Mouse (Mus musculus) mouse embryonic stem cell (cell line): ENCODE measurements at regions not wholly inside any gene's neighbourhood (a gene's known extent, or its start where the extent isn't known, plus 50 kb on each side); places are given as distances from the start of the nearest gene placed in this dataset.
"Not testable (repeated sequence)": the region's sequence is repeated elsewhere in the genome, so short reads cannot be mapped to it uniquely, and the experiment has no call there.

ENCODE experiments used
- in situ Hi-C, 2 experiments: fragments of 300-500 bp; cut with MboI; formaldehyde crosslinking; loops; 1 replicate in 1 of 2; 3 replicates in 1 of 2; pipeline ENCODE4 v1.14.3; 2019 to 2020; ENCODE audit warnings: low sequenced_read_pairs in 2 of 2, low pct_unique_long_range_greater_than_20kb in 1 of 2, mixed read lengths in 1 of 2; ENCODE audit not compliant: unreplicated experiment in 1 of 2

- in situ Hi-C loops, result no loop called here
These were observed 567.2 kb upstream of the Sox11 start for GRCm38 (mm10) chr12:27909417-27910100.

- in situ Hi-C loops, result not testable (repeated sequence)
These were observed 554.3 kb upstream of the Sox11 start for GRCm38 (mm10) chr12:27896682-27897081.

GRCm38 (mm10) chr12:27881720-27882119 lies 539.3 kb upstream of the Sox11 start:
- in situ Hi-C loops, result no loop called here

GRCm38 (mm10) chr12:27866421-27866820 lies 524.0 kb upstream of the Sox11 start:
- in situ Hi-C loops, result no loop called here

- in situ Hi-C loops, result no loop called here
These were observed 507.2 kb upstream of the Sox11 start for GRCm38 (mm10) chr12:27849537-27849936.

GRCm38 (mm10) chr12:27849099-27849498 lies 506.7 kb upstream of the Sox11 start:
- in situ Hi-C loops, result no loop called here

GRCm38 (mm10) chr12:27848141-27848540 lies 505.8 kb upstream of the Sox11 start:
- in situ Hi-C loops, result no loop called here

- in situ Hi-C loops, result no loop called here
These were observed 505.0 kb upstream of the Sox11 start for GRCm38 (mm10) chr12:27847397-27847796.

- in situ Hi-C loops, result no loop called here
These were observed 502.6 kb upstream of the Sox11 start for GRCm38 (mm10) chr12:27844958-27845357.

- in situ Hi-C loops, result no loop called here
These were observed 496.6 kb upstream of the Sox11 start for GRCm38 (mm10) chr12:27838955-27839354.

- in situ Hi-C loops, result no loop called here
These were observed 496.0 kb upstream of the Sox11 start for GRCm38 (mm10) chr12:27838384-27838783.

GRCm38 (mm10) chr12:27826208-27826607 lies 483.8 kb upstream of the Sox11 start:
- in situ Hi-C loops, result no loop called here

- in situ Hi-C loops, result no loop called here
These were observed 481.0 kb upstream of the Sox11 start for GRCm38 (mm10) chr12:27823392-27823791.

- in situ Hi-C loops, result no loop called here
These were observed 454.3 kb upstream of the Sox11 start for GRCm38 (mm10) chr12:27796642-27797041.

- in situ Hi-C loops, result no loop called here
These were observed 444.4 kb upstream of the Sox11 start for GRCm38 (mm10) chr12:27786716-27787291.

GRCm38 (mm10) chr12:27780801-27781200 lies 438.4 kb upstream of the Sox11 start:
- in situ Hi-C loops, result no loop called here

GRCm38 (mm10) chr12:27765948-27766347 lies 423.6 kb upstream of the Sox11 start:
- in situ Hi-C loops, result no loop called here

- in situ Hi-C loops, result no loop called here
These were observed 416.6 kb upstream of the Sox11 start for GRCm38 (mm10) chr12:27759016-27759415.

- in situ Hi-C loops, result no loop called here
These were observed 415.3 kb upstream of the Sox11 start for GRCm38 (mm10) chr12:27757641-27758040.

- in situ Hi-C loops, result no loop called here
These were observed 382.3 kb upstream of the Sox11 start for GRCm38 (mm10) chr12:27724619-27725200.
